Mouse (Mus musculus) c-Kit-positive CD71-positive TER-119-positive erythroid progenitor cells, embryonic 14.5 days (primary cell): ENCODE data around the gene Hoxa7.
A peak's percentile ranks its signal among the peaks of the same experiment; 100 is the strongest.

Source experiments
- DNase-seq: peaks from one replicate; pipeline ENCODE4 v3.0.0-alpha.2; 2013; ENCODE audit warnings: low spot score

Gene Hoxa7

DNA sequence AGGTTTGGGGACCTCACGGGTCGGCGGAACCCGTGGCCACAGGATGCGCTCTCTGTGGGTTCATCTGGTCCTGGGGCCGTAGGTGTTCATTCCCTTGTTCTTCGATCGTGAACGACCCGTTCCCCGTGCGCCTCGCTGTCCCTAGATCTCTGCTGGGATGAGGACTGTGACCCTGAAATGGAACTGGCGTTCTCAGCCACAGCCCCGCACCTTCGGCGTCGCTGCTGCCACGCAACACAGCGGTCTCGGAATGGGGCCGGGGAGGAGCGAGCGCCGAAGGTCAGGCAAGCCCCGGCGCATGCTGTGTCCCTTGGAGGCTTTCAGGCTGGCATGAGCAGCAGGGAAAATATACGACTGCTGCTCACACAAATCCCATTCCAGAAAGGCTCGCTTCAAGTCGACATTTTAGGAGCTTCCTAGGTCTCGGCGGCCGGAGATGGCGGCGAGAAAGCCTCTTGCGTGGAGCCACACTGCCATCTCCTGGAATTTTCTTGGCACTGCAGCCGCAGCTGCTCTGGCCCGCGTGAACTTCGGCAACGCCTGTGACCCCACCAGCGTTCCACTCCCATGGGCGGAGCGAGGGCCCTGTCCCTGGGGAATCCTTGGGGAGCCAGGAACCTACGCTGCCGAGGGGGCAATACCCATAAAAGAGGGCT lies at the start of gene Hoxa7:
Gene Hoxa7, minus strand, starts transcription at position 518 of the 656 bp plus-strand sequence.
- peak; percentile 36 for DNase-seq

DNA sequence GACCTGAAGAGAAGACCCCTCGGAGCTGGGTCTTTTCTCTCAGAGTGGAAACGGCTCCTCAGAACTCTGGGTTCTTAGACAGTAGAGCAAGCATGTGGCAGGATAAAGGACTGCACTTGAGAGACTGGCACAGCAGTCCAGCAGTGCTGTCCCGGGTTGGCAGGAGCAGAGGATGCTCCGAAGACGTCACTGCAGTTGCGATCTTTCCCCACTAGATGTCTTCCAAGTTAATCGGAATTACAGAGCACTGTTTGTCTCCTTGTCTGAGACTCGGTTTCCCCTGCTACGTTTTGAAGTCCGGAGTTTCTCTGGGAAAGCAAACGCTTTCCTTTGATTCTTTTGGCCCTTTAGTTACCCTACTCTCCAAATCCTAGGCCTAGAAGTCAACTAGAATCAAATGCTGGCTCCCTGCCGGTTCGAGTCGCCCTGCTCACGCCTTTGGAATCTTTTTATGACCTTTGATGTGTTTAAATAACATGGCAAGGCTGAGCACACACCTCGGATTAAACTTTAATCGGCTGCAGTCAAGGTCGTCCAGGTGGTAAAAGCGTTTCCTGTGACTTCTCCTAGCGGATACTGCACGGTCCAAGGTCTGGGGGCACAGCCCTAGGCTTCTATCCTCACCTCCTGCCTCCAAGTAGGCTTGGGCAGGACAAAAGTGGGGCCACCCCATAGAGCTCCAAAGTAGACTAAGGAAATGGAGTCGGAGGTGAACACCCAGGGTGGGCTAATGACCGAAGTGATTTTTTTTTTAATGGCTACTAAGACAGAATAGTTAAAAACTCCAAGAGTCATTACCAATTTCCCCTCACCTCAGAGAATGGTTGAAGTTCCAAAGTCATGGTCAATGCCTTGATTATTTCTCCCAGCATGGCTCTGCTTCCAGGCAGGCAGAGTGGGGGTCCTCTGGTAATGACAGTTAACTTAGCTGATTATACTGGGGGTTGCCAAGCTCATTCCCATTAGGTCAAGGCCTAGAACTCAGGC lies 49.1 kb upstream of the Hoxa7 start:
- DNase-seq, result no peak

DNA sequence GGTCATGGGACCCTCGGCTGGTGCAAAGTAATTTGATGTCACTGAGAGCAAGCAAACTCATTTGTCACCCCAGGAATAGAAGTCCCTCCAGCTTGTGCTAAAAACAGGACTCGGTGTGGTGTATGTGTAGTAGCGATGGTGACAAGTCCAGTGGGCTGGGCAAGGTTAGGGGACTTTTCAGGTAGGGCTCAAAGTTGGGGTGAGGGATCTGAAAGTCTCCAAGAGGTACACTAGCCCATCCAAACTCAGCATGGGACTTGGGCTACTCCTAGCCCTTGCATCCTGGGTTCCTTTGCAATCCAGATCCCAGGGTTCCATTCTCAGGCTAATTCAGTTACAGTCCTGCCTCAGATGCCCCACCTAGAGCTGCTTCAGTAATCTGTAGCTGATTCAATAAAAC lies 47.1 kb upstream of the Hoxa7 start:
- no peak for DNase-seq

DNA sequence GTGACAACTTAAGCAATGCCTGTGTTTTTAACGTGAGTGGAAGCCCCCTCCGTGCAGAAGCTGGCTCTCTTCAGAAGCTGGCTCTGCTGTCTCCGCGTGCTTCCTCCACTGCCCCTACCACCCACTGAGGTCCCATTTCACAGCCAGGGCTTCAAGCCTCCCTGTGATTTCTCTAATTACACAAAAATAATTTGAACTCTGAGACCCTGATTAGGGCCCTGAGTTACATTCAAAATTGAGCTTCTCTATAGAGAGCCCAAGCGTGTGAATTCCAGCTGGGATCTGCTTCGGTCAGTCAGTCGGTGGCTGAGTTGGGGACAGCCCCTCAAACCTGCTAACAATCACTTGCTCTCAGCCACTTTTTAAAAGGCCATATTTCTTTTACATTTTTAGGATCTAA lies 46.7 kb upstream of the Hoxa7 start:
- DNase-seq, result no peak

DNA sequence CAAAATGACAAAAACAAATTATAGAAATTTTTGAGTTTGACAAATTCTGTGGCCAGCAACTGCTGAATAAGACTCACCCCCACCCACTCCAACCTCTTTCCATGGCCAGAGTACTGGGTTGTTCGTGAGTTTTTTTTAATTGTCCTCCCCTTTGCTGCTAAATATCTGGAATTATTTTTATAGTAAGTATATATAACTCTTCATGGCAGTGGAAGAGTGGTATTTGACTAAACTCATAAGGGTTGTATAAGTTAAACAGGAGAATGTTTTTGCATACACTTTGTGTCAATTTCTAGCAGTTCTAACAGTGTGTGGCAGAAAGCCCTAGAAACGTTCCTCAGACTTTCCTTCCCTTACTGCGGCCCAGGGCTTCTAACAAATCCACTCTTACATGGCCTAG lies 46.0 kb upstream of the Hoxa7 start:
- DNase-seq, result no peak

DNA sequence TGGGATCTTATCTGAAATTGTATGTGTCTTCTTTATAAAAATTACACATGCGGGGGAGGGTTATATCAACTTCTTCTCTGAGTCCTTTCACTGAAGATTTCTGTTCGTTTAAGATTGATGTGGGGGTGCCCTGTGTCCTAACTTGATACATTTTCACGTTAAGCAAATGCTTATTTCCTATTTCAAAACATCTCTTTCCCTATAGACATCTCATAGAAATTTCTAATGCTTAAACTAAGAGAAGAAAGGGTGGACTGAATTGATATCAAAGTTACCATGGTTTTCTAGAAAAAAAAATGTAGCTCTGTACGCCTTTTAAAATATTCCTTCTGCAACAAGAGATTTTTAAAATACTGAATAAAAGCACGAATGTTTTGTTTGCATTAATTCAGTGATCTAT lies 45.6 kb upstream of the Hoxa7 start:
- DNase-seq, result no peak

DNA sequence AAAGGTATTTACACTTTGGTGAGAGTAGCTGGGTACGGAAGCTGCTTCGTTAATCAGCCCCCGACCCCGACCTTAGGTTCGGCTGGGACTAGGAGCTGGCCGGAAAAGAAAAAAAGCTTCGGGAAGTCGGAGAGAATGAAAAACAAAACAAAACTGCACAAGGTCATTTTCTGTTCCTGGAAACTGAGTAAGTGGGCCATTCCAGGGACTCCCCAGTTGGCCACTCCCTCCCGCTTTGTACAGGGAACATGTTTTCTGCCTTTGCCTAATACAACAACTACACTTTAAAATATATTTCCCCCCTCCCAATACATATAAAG lies 45.0 kb upstream of the Hoxa7 start:
- no peak for DNase-seq

DNA sequence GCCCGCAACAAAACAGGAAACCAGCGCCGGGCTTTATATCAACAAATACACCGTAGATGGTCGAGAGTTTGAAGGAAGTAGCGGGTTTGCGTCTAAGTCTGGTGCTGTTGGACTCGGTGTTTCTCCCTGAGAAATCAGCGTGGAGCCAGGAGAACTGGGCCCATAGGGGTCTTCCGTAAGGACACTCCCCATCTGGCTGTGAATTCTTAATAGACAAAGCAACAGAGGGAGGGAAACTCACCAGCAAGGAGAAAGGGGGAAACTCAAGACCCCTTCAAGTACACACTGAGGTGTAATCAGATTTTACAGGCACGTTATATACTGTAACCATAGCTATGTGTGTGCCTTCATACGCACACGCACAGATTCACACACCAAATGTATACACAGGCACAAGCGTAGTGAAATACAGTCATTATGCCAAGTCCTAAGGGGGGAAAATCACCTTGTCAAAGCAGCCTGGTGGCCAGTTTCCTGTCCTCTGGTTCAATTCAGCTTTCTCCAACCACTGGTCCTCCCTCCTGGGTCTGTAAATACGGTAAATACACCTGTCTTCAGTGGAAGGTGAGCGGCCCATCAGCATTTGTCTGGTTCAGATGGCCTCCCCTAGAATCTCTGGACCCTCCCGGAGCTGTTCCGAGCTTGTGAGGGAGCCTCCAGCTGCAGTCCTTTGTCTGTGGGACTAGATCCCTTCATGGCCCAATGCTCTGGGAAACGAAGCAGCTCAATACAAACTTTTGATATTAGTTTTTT lies 44.4 kb upstream of the Hoxa7 start:
- no peak for DNase-seq

DNA sequence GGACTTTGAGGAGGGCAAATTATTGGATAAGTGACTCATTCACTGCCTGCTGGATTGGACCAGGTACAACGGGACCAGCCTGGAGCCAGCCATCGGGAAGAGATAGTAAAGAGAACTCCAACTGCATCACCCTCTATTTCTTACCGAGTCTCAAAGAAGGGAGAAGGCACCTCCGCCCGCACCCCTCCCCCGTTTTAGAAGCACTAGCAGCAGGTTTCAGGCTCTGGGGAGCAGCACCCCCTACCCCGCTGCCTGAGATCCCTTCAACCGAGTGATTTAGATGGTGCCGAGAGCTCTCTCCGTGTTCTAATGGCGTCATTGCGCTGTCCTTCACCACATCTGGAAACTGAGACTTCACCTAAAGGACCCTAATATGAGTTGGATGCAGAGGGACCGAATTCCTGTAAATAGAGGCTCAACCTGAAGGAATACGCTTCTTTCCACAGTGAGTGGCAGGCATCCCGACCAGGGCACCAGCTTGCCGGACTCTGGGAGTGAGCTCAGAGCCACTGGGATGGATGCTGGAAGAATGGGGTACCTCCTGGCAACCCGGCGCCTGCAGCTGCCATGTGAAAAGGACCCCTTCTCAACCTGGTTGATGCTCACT lies 43.8 kb upstream of the Hoxa7 start:
- DNase-seq, result no peak

DNA sequence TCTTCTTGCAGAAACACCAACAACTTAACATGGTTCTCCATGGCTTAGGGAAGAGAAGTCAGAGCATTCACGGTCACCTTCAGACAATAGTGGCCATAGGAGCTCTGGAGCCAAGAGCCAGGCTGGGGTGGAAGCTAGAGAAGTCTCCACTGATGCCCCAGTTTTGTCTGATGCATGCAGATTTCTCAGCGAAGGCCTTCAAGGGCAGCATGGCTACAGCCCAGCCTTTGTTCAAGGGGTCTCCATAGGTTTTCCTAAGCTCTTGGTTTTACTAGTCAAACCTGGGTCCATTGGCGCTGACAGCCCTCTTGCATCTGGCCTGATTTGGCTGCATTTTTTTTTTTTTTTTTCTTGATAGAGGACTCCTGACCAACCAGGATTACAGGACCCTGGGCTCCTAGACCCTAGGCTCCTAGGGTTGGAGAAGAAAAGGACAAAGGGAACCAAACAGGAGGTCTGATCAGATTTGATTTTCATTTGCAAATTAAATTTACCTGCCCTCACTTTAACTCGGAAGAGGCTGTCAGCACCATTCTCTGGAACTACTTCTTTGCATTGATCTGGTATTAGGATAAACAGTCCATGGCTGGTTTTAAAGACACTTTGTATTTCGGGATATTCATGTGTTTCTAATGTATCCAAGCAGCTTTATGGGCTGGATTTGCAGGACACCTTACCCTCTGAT lies 42.6 kb upstream of the Hoxa7 start:
- DNase-seq, result no peak

DNA sequence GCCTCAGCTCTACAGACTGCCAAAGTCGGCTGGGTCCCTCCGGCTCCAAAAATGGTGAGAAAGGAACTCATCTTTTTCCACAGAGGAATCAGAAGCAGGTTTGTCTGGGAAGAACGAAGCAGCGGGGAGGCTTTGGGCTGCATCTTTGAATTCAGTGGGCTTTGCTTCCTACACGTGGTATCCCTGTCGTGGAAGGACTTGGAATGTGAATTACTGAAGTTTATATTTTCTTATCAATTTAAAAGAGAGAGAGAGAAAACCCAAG lies 41.6 kb upstream of the Hoxa7 start:
- no peak for DNase-seq

DNA sequence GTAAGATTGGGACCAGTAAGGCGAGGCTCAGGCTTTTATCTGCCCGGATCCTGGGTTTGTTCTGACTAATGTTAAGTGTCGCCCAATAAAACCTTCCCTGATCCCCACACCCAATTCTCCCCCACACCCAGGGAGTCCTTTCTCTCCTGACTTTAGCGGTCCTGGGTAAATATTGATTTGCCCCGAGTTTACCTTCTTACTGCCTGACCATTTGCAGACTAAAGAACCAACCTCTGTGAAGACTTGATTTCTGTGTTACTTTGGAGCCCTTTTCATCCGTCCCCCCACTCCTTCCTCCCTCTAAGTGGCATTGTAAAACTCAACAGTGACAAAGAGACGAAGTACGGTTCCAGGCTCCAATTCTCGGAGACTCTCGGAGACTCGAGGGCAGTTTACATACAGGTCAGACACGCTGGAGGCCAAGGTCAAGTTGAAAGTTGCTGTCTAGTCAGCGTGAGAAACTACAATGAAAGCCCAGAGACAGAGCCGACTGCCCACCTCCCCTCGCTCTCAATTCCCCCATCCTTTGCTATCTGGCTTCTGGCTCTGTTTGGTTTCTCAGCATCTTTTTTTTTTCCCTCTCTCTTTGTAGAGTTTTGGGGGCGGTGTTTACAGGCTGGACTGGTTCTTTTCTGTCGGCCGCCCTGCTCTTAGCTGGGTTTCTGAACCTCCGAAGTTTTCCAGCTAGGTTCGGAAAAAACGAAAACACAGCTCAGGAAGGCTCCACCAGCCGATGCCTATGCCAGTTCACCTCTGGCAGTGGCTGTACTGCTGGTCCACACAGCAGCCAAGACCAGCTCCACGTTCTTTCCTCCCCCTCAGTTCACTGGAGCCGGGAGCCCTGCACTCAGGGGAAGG lies 41.0 kb upstream of the Hoxa7 start:
- no peak for DNase-seq

DNA sequence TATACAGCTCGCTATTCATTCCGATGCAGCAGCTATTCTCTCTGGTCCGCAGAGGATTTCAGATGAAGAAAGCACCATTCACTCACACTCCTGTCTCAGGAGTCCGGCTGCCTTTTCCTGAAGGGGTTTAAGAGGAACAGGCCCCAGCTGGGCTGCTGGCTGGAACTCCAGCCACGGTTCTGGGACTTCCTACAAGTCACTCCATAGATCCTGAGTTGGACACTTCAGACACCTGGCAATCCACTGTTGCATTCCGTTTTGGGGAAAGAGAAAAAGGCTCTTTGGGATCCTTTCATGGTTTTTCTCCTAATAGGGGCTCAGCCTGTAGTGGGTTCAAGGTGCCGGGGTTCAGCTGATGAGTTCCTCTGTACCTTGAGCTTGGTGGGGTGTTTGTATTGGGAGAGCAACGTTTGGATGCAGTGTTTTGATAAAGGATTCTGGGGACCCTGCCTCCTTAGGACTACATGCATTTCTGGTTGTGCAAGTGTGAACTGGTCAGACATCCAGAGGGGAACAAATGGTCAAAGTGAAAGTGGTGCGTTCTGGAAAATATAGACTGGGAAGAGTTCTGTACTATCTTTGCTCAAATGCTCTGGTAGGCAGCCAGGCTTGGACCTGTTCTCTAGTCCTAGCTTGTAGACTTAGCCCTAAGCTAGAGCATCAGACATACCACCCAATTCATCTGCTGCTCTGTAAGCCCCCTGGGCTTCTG lies 40.3 kb upstream of the Hoxa7 start:
- no peak for DNase-seq

DNA sequence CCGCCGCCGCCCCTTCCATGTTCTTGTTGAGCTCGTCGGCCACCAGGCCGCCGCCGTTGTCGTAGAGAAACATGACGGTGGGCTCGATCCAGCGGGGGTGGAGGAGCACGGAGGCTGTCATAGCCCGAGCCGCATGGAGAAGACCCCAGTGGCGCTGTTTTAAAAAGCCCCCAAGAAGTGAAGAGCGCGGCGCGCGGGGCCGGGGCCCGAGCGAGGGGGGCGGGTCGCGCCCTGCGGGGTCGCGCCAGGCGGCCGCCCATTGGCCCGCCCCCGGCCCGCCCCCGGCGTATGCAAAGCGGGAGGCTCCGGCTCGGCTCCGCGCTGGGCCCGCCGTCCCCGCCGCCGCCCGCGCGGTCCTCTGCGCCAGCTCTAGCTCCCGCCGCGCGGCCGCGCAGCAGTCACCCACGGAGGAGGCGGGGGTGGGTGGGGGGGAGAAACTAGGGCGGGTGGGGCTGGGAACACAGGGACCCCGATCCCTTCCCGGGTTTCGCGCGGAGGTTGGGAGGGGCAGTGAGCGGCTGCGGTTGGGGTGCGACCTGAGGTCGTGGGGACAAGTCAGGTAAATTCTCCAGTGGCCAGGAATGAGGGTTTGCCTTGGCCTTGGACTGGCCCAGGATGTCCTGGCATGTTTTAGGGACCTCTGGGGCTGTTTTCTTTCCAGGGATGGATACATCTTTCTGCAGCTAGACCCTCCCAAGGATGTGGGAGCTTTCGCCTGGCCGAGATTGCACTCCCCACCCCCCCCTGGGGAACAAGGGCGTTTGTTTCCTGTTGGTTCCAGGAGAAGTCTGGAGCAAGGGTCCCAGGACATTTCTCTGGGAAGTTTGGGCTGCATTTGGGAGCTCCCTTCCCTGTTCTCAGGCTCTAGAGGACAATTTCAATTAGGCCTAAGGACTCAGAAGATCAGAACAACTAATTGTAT lies 39.3 kb upstream of the Hoxa7 start, which contains the start of gene Hoxa13:
Gene Hoxa13, minus strand, starts transcription at position 227 of the 922 bp plus-strand sequence.
- DNase-seq, result no peak

DNA sequence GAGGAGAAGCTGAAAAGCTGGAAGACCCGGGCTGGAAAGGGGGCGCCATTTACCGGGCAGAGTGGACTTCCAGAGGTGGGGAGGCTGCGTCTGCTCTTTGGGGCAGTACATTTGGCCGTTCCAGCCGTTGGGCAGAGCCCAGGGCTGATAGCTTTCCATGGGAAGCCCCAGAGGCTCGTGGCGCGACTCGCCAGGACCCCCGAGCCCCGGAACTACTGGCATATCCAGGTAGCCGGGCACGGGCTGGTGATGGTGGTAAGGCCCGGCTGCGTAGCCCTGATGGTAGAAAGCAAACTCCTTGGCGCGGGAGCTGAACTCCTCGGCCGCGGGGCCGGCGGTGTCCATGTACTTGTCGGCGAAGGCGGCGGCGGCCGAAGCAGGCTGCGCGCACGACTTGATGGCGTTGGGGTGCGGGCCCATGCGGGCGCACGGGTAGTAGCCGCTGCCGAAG lies 38.2 kb upstream of the Hoxa7 start:
- no peak for DNase-seq

DNA sequence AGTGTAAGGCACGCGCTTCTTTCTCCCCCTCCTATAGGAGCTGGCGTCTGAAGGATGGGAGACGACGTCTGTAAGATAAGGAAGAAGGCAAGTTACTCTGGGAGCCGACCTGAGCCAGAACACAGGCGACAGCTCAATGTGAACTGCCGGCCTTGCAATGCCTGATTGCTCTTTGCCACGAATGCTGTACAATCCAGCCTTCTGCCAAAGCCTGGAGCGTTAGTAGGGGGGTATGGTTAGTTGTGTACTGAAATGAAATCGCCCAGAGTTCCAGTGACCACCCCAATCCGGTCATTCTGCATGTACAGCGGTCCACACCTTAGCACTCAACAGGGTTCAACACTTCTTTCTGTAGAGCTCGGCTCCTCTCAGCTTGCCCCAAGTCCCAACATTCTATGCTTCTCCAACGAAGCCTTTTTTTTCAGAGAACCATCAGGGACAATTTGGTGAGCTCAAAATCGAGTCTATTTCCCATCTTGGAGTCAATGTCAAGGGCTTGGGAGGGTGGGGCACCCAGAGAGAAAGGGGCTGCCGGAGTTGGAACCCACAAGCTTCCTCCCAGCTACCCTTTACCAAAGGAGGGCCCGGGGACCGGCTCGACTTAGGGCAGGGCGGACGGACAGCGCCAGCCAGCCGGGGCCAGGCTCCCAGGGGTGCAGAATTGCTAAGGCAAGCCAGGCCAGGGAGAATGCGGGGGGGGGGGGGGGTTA lies 37.6 kb upstream of the Hoxa7 start:
- DNase-seq, result no peak

DNA sequence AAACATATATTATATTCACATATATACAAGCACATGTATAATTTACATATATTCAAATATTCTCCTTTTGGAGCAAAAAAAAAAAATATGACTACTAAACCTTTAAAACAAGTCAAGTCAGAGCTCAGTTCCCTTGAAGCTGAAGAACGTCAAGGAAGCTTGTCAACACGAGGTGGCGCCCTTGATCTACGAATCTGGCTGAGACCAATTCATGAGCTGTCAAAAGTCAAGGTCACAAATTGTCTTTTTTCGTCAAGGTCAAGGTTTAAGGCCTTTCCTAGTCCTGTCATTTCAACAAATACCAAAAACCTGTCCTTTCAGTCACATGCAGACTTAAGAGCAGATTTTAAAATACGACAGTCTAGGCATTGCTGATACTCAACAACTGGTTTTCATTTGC lies 35.3 kb upstream of the Hoxa7 start:
- peak; percentile 38 for DNase-seq
